Mouse (Mus musculus) lung, adult 2 months (tissue): ENCODE results near the gene Nudt3.

Source experiments
- CTCF ChIP-seq: fragments of 200-500 bp; IDR thresholded peaks from 2 replicates; pipeline ENCODE4 v1.5.1; 2011; ENCODE audit warnings: mild to moderate bottlenecking, low read length, control low read depth; ENCODE audit not compliant: insufficient read depth
- POLR2A ChIP-seq: fragments of 200-500 bp; IDR thresholded peaks from 2 replicates; pipeline ENCODE4 v1.6.1; 2011; ENCODE audit warnings: low read depth, mild to moderate bottlenecking, control low read depth, low read length, borderline replicate concordance; ENCODE audit errors: extremely low read depth

DNA sequence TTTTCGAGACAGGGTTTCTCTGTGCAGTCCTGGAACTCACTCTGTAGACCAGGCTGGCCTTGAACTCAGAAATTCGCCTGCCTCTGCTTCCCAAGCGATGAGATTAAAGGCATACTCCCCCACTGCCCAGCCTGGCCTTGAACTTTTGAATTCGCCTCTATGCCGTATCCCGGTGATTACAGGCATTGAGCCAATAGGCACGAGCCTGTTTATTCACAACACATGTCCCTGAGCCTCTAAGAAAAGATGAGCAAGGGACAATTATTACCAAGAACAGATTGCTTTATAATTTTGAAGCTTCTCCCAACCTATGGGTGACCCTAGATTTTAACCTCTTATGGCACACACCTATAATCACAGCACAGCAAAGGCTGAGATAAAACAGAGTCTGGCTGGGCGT lies 5.1 kb upstream of the Nudt3 start:
- TF ChIP-seq POLR2A, result no peak
- no peak for TF ChIP-seq CTCF
